Comparison of ENCODE assay signal across 8 mouse cellular contexts in genomic region chr11:61174821-61175658, GRCm38 (mm10). TPM values are rescaled to one million over a fixed set of nuclear protein-coding genes. Genes with fewer than 3 reads are reported as not detected.
DNase-seq lines count a peak whose midpoint lies in the region; ATAC-seq and TF ChIP-seq lines count a peak whose summit lies in the region.

TSS of gene Usp22 (minus strand) at chr11:61175055.

- peak within 1 kb of the TSS; percentile 73 for H3K4me2 ChIP-seq in heart, embryonic 11.5 days
- H3K4me2 ChIP-seq in kidney, embryonic 16.5 days (replicated peaks; ENCODE audit: low read depth, low read length): peak within 1 kb of the TSS; percentile 64
- peak within 1 kb of the TSS; percentile 76 for H3K4me2 ChIP-seq in myocyte (ENCODE audit: low read depth)

- peak; percentile 90 for TF ChIP-seq POLR2A in brain, embryonic 14.5 days (IDR thresholded peaks at IDR 0.05; ENCODE audit: borderline replicate concordance, extremely low read depth, insufficient read depth, insufficient read length, poor library complexity, severe bottlenecking)
- peak; percentile 68 for TF ChIP-seq POLR2A in liver, adult 2 months (IDR thresholded peaks at IDR 0.05; ENCODE audit: extremely low read depth, insufficient read depth, low read length)
- peak; percentile 99 for TF ChIP-seq POLR2A in myocyte (IDR thresholded peaks at IDR 0.05; ENCODE audit: insufficient read length, low read depth)

- peaks cover 48% of the 10 kb centered on the region for H3K79me2 ChIP-seq in C2C12 (ENCODE audit: control insufficient read depth, insufficient read depth)
- H3K79me2 ChIP-seq in liver, adult 2 months (ENCODE audit: control insufficient read depth, insufficient read depth, low read length): peaks cover 11% of the 10 kb centered on the region; the same call in 1 of the 2 replicates
- peaks cover 47% of the 10 kb centered on the region for H3K79me2 ChIP-seq in myocyte (ENCODE audit: control insufficient read depth, insufficient read depth)

- H3K9me3 ChIP-seq in erythroblast, embryonic 14.5 days (ENCODE audit: control insufficient read depth, low read length): no peaks in the 10 kb centered on the region
- H3K9me3 ChIP-seq in heart, embryonic 11.5 days (replicated peaks; ENCODE audit: control insufficient read depth, low read length): no peaks in the 10 kb centered on the region
- H3K9me3 ChIP-seq in kidney, embryonic 16.5 days (ENCODE audit: low read length): no peaks in the 10 kb centered on the region

- H3ac ChIP-seq in C2C12 (ENCODE audit: control insufficient read depth, insufficient read length, low read depth): peak within 1 kb of the TSS; percentile 84
- peak within 1 kb of the TSS; percentile 90 for H3ac ChIP-seq in myocyte (ENCODE audit: control insufficient read depth, insufficient read length)

- H3K27me3 ChIP-seq in C2C12 (ENCODE audit: control insufficient read depth, insufficient read depth, insufficient read length): no peaks in the 10 kb centered on the region
- H3K27me3 ChIP-seq in erythroblast, embryonic 14.5 days (ENCODE audit: control insufficient read depth): peaks cover 8% of the 10 kb centered on the region
- H3K27me3 ChIP-seq in heart, embryonic 11.5 days (ENCODE audit: control insufficient read depth, insufficient read depth, low read length): no peaks in the 10 kb centered on the region
- H3K27me3 ChIP-seq in kidney, embryonic 16.5 days (ENCODE audit: insufficient read depth, low read length): no peaks in the 10 kb centered on the region
- H3K27me3 ChIP-seq in liver, adult 2 months (ENCODE audit: control insufficient read depth, insufficient read depth, low read length): no peaks in the 10 kb centered on the region
- H3K27me3 ChIP-seq in myocyte (ENCODE audit: control insufficient read depth, insufficient read depth, insufficient read length): no peaks in the 10 kb centered on the region
- H3K27me3 ChIP-seq in splenic B cell, adult 2 months (ENCODE audit: control insufficient read depth, insufficient read depth, low read length, poor library complexity, severe bottlenecking): no peaks in the 10 kb centered on the region

- peak within 1 kb of the TSS; percentile 99 for H3K9ac ChIP-seq in heart, embryonic 11.5 days (ENCODE audit: low read depth, low read length)
- H3K9ac ChIP-seq in kidney, embryonic 16.5 days (replicated peaks; ENCODE audit: low read length): peak within 1 kb of the TSS; percentile 100
- peak within 1 kb of the TSS; percentile 88 for H3K9ac ChIP-seq in liver, adult 2 months (ENCODE audit: low read depth, low read length)

- peak; percentile 100 for DNase-seq in brain, embryonic 14.5 days (ENCODE audit: low read depth)
- peak; percentile 98 for DNase-seq in liver, adult 2 months (ENCODE audit: extremely low read depth, low read depth, low spot score)
- DNase-seq in splenic B cell, adult 2 months (ENCODE audit: low read depth, low spot score): peak; percentile 100

- under 1% methylated on average over 69 of the region's 69 CpGs for WGBS in heart, embryonic 11.5 days (ENCODE audit: insufficient replicate concordance)
- WGBS in kidney, embryonic 16.5 days: under 1% methylated on average over 69 of the region's 69 CpGs
- under 1% methylated on average over 69 of the region's 69 CpGs for WGBS in liver, adult 2 months

- H3K4me3 ChIP-seq in C2C12 (ENCODE audit: insufficient read depth, poor library complexity, severe bottlenecking): peak within 1 kb of the TSS; percentile 99
- H3K4me3 ChIP-seq in erythroblast, embryonic 14.5 days (replicated peaks): peak within 1 kb of the TSS; percentile 71
- peak within 1 kb of the TSS; percentile 97 for H3K4me3 ChIP-seq in heart, embryonic 11.5 days (ENCODE audit: low read depth, low read length)
- H3K4me3 ChIP-seq in kidney, embryonic 16.5 days (ENCODE audit: low read length): peak within 1 kb of the TSS; percentile 100
- H3K4me3 ChIP-seq in liver, adult 2 months (ENCODE audit: insufficient read depth, low read depth, low read length): peak within 1 kb of the TSS; percentile 79
- peak within 1 kb of the TSS; percentile 94 for H3K4me3 ChIP-seq in myocyte

- no peak for TF ChIP-seq CTCF in C2C12 (IDR thresholded peaks at IDR 0.05; ENCODE audit: control insufficient read depth, insufficient read depth, insufficient read length)
- TF ChIP-seq CTCF in brain, embryonic 14.5 days (IDR thresholded peaks at IDR 0.05; ENCODE audit: borderline replicate concordance, extremely low read depth, insufficient read depth, insufficient read length): no peak
- no peak for TF ChIP-seq CTCF in liver, adult 2 months (IDR thresholded peaks at IDR 0.05; ENCODE audit: low read depth, low read length)

- peaks cover 23% of the 10 kb centered on the region for H3K4me1 ChIP-seq in erythroblast, embryonic 14.5 days (ENCODE audit: control insufficient read depth)
- H3K4me1 ChIP-seq in heart, embryonic 11.5 days (ENCODE audit: control insufficient read depth, insufficient read depth, low read length): peaks cover 13% of the 10 kb centered on the region
- H3K4me1 ChIP-seq in kidney, embryonic 16.5 days (ENCODE audit: insufficient read depth, low read length): peaks cover 20% of the 10 kb centered on the region; the same call in 1 of the 2 replicates
- H3K4me1 ChIP-seq in liver, adult 2 months (ENCODE audit: control insufficient read depth, insufficient read depth, low read length): peaks cover 4% of the 10 kb centered on the region; the same call in 1 of the 2 replicates

- H3K79me3 ChIP-seq in C2C12 (ENCODE audit: low read depth): peaks cover 46% of the 10 kb centered on the region

- H3K27ac ChIP-seq in heart, embryonic 11.5 days (ENCODE audit: low read depth, low read length): peak within 1 kb of the TSS; percentile 94
- H3K27ac ChIP-seq in kidney, embryonic 16.5 days (ENCODE audit: low read length): peak within 1 kb of the TSS; percentile 98
- H3K27ac ChIP-seq in liver, adult 2 months (replicated peaks; ENCODE audit: insufficient read depth, low read depth, low read length): peak within 1 kb of the TSS; percentile 60

- ATAC-seq in heart, embryonic 11.5 days (replicated peaks; ENCODE audit: insufficient number of reproducible peaks, low FRiP score, low TSS enrichment): peak; percentile 98
- ATAC-seq in kidney, embryonic 16.5 days (ENCODE audit: low FRiP score, low TSS enrichment): peak; percentile 99

- H3K36me3 ChIP-seq in C2C12 (ENCODE audit: control insufficient read depth, insufficient read depth) (peaks cover 4% of the 10 kb centered on the region), myocyte (ENCODE audit: control insufficient read depth, insufficient read depth) (no peaks in the 10 kb centered on the region)
- no peaks in the 10 kb centered on the region; the same call in 1 of the 2 replicates for H3K36me3 ChIP-seq in erythroblast, embryonic 14.5 days (ENCODE audit: control insufficient read depth)
- H3K36me3 ChIP-seq in heart, embryonic 11.5 days (ENCODE audit: control insufficient read depth, insufficient read depth, low read length): no peaks in the 10 kb centered on the region
- no peaks in the 10 kb centered on the region for H3K36me3 ChIP-seq in kidney, embryonic 16.5 days (ENCODE audit: insufficient read depth, low read length)
- H3K36me3 ChIP-seq in liver, adult 2 months (ENCODE audit: control insufficient read depth, insufficient read depth, low read length): no peaks in the 10 kb centered on the region
- H3K36me3 ChIP-seq in splenic B cell, adult 2 months (ENCODE audit: control insufficient read depth, insufficient read depth, low read length, poor library complexity, severe bottlenecking): no peaks in the 10 kb centered on the region

TF ChIP-seq in C2C12, 6 proteins besides CTCF, POLR2A, EP300 and RAD21:
- no peak for TF ChIP-seq FOSL1 (IDR thresholded peaks at IDR 0.05; ENCODE audit: insufficient read depth, low read length, poor library complexity, severe bottlenecking)
- no peak for TF ChIP-seq MYOG (IDR thresholded peaks at IDR 0.05; ENCODE audit: control insufficient read depth, extremely low read depth, insufficient read length)
- no peak for TF ChIP-seq CEBPB (IDR thresholded peaks at IDR 0.05; ENCODE audit: low read depth)
- no peak for TF ChIP-seq USF1 (IDR thresholded peaks at IDR 0.05; ENCODE audit: low read depth)
- TF ChIP-seq MAX (IDR thresholded peaks at IDR 0.05): no peak
- TF ChIP-seq MYOD1 (IDR thresholded peaks at IDR 0.05; ENCODE audit: control insufficient read depth, insufficient read length, low read depth): no peak

TF ChIP-seq in myocyte, 11 proteins besides CTCF, POLR2A, EP300 and RAD21:
- TF ChIP-seq MYOD1 (IDR thresholded peaks at IDR 0.05; ENCODE audit: control insufficient read depth in 1 of 3, insufficient read length in 2 of 3, low read depth in 2 of 3) (peak in 1 of 3 experiments; percentile 20), MAX (IDR thresholded peaks at IDR 0.05; ENCODE audit: low read depth) (no peak), TCF3 (IDR thresholded peaks at IDR 0.05; ENCODE audit: insufficient read length, low read depth) (no peak), SRF (IDR thresholded peaks at IDR 0.05; ENCODE audit: control insufficient read depth, insufficient read length, low read depth) (no peak), MYOG (IDR thresholded peaks at IDR 0.05; ENCODE audit: control insufficient read depth in 1 of 3, insufficient read depth in 1 of 3, insufficient read length in 2 of 3, low read depth in 2 of 3) (peak in 1 of 3 experiments; percentile 42), E2F4 (IDR thresholded peaks at IDR 0.05; ENCODE audit: insufficient read depth) (no peak), TCF12 (IDR thresholded peaks at IDR 0.05; ENCODE audit: insufficient read depth, poor library complexity, severe bottlenecking) (no peak), CEBPB (IDR thresholded peaks at IDR 0.05; ENCODE audit: insufficient read depth, poor library complexity, severe bottlenecking) (no peak), POLR2AphosphoS2 (IDR thresholded peaks at IDR 0.05; ENCODE audit: insufficient read length, low read depth) (peak; percentile 97)
TF ChIP-seq in myocyte: peak in this region for 3.

RNA-seq across cellular contexts. Expression of gene Usp22, which starts in this region (rescaled TPM):
- 42.6 TPM for polyA plus RNA-seq in C2C12 (2012; fragmentation: generic; extraction: Trizol)
- polyA plus RNA-seq in brain, embryonic 14.5 days (2012; rRNA removed): 318 and 370 TPM in 2 replicates
- polyA plus RNA-seq in erythroblast, embryonic 14.5 days (2012): 0.28 and 0.31 TPM in 2 replicates
- polyA plus RNA-seq in heart, embryonic 11.5 days (2014; fragmentation: Nextera tagmentation; extraction: Ambion mirVana): 95.0 and 111 TPM in 2 replicates
- 137 and 144 TPM in 2 replicates for polyA plus RNA-seq in kidney, embryonic 16.5 days (2015; fragmentation: Nextera tagmentation; extraction: Ambion mirVana)
- total RNA-seq in liver, adult 2 months (2014; rRNA removed): 13.6 and 17.0 TPM in 2 replicates
- 14.9 and 15.7 TPM in 2 replicates for polyA plus RNA-seq in liver, adult 2 months (2012; rRNA removed)
- polyA plus RNA-seq in myocyte (2012; fragmentation: generic; extraction: Trizol): 58.8 TPM

Comparison
In these comparisons a context has a peak if more than half of its experiments do, and no peak if none do; other contexts are left out.
1. Peak in every context shown above with its lines: DNase-seq, ATAC-seq, H3K4me3 ChIP-seq and H3K27ac ChIP-seq.
2. RNA of gene Usp22 (polyA plus RNA-seq): 318 to 370 TPM in brain, embryonic 14.5 days, 137 to 144 TPM in kidney, embryonic 16.5 days, 95.0 to 111 TPM in heart, embryonic 11.5 days, 58.8 TPM in myocyte (single experiment), 42.6 TPM in C2C12 (single experiment) and 14.9 to 15.7 TPM in liver, adult 2 months; 0.28 to 0.31 TPM in erythroblast, embryonic 14.5 days; every median in the first group is over 10 times any median in the second.